Mouse (Mus musculus) heart, postnatal 4 days (tissue): ENCODE data around the gene Olfr115. TPM values are rescaled to one million over a fixed set of nuclear protein-coding genes. Genes with fewer than 3 reads are reported as not detected.

Experiments used
- DNase-seq: peaks from one replicate; pipeline ENCODE4 v3.0.0; 2021
- total RNA-seq, 2 experiments: library from RNA; stranded (reverse); gene quantifications; 2 replicates each; pipeline ENCODE4 v1.2.3; 2021

The Olfr115 gene
- total RNA-seq: not detected

- DNase-seq: no peak
Measured at GRCm38 (mm10) chr17:37627009-37627408, at the start of gene Olfr115, which contains the start of gene Olfr116. TSS of gene Olfr115 (minus strand) at chr17:37627109. TSS of gene Olfr116 (minus strand) at chr17:37627199.

GRCm38 (mm10) chr17:37666688-37667087 lies 39.8 kb upstream of the Olfr115 start, which contains the start of gene Olfr118:
TSS of gene Olfr118 (plus strand) at chr17:37666988.
- no peak for DNase-seq

GRCm38 (mm10) chr17:37663682-37664081 lies 36.8 kb upstream of the Olfr115 start, which contains the start of gene Olfr117:
TSS of gene Olfr117 (minus strand) at chr17:37663782.
- no peak for DNase-seq

- DNase-seq: no peak
Measured at GRCm38 (mm10) chr17:37592643-37593042, 34.3 kb downstream of the Olfr115 start, which contains the start of gene Olfr114. TSS of gene Olfr114 (minus strand) at chr17:37592743.

- DNase-seq: no peak
Measured at GRCm38 (mm10) chr17:37577563-37577962, 49.3 kb downstream of the Olfr115 start, which contains the start of gene Olfr113. TSS of gene Olfr113 (minus strand) at chr17:37577663.

GRCm38 (mm10) chr17:37569351-37569750 lies 57.6 kb downstream of the Olfr115 start, which contains the start of gene Olfr112:
TSS of gene Olfr112 (minus strand) at chr17:37569451.
- DNase-seq: no peak

Other genes starting within 250 kb of the Olfr115 start
- not detected for gene Olfr105-ps, start 248.1 kb downstream of the Olfr115 start, total RNA-seq
- not detected for gene Olfr106-ps, start 236.7 kb downstream of the Olfr115 start, total RNA-seq
- not detected for gene Olfr107, start 227.9 kb downstream of the Olfr115 start, total RNA-seq
- not detected for gene Olfr108, start 181.6 kb downstream of the Olfr115 start, total RNA-seq
- gene Olfr109, start 168.2 kb downstream of the Olfr115 start, total RNA-seq: not detected
- gene H2-M2, start 143.6 kb downstream of the Olfr115 start, total RNA-seq: not detected
- not detected for gene Olfr110, start 134.6 kb downstream of the Olfr115 start, total RNA-seq
- gene Olfr111, start 119.1 kb downstream of the Olfr115 start, total RNA-seq: not detected
- not detected for gene Olfr112, start 57.7 kb downstream of the Olfr115 start, total RNA-seq
- gene Olfr113, start 49.4 kb downstream of the Olfr115 start, total RNA-seq: not detected
- gene Olfr114, start 34.4 kb downstream of the Olfr115 start, total RNA-seq: not detected
- gene Olfr116, start 90 bp upstream of the Olfr115 start, total RNA-seq: not detected
- gene Olfr117, start 36.7 kb upstream of the Olfr115 start, total RNA-seq: not detected
- not detected for gene Olfr118, start 39.9 kb upstream of the Olfr115 start, total RNA-seq
- gene Olfr119, start 69.5 kb upstream of the Olfr115 start, total RNA-seq: not detected
- gene Olfr120, start 94.7 kb upstream of the Olfr115 start, total RNA-seq: not detected
- gene Olfr121, start 121.7 kb upstream of the Olfr115 start, total RNA-seq: not detected
- gene Olfr122, start 141.5 kb upstream of the Olfr115 start, total RNA-seq: not detected
- not detected for gene Olfr123, start 166.4 kb upstream of the Olfr115 start, total RNA-seq
- gene Olfr124, start 172.8 kb upstream of the Olfr115 start, total RNA-seq: not detected
- gene Olfr125, start 205.8 kb upstream of the Olfr115 start, total RNA-seq: not detected
- gene Olfr126, start 220.4 kb upstream of the Olfr115 start, total RNA-seq: not detected